Mouse (Mus musculus): Measurements from ENCODE around the gene Lce3f.

Gene Lce3f

GRCm38 (mm10) chr3:92991926-92992325 lies at the start of gene Lce3f:
Gene Lce3f (plus strand): TSS chr3:92992226.
- DNase-seq (ENCODE audit: extremely low spot score, low spot score): no peak

DNA sequence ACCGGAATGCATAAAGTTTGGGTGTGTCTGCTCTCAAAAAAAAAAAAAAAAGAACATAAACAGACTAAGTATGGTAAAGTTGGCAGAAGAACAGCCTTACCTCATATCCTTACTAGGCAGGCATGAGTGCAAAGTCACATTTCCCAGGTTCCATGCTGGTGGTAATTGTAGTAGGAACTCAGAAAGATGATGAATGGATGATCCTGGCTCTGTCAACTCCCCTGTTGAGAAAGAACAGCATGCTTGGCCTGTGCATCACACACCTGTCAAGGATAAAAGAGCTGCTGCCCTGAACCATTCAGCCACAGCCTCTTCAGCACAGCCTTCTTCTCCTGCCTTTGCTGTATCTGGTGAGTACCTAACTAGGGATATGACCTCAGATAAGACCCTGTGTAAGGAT lies 47.8 kb upstream of the Lce3f start, which contains the start of gene Lce3c:
TSS of gene Lce3c (plus strand) at position 301 of the 400 bp plus-strand sequence.
- no peak for DNase-seq (ENCODE audit: extremely low spot score, low spot score)

- no peak for DNase-seq (ENCODE audit: extremely low spot score, low spot score)
Measured at GRCm38 (mm10) chr3:92957090-92957489, 34.9 kb upstream of the Lce3f start, which contains the start of gene Lce3d. Gene Lce3d (plus strand): TSS chr3:92957390.

DNA sequence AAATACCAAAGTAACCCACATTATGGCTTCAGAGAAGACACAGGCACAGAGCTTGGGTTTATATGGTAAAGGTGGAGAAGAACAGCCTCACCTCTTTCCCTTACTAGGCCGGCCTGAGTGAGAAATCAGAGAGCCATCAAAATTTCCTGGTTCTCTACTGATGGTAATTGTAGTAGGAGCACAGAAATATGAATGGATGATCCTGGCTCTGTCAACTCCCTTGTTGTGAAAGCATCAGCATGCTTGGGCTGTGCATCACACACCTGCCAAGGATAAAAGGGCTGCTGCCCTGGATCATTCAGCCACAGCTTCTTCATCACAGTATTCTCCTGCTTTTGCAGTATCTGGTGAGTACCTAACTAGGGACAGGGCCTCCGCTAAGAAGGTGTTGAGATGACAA lies 25.3 kb upstream of the Lce3f start, which contains the start of gene Lce3e:
TSS of gene Lce3e (plus strand) at position 301 of the 400 bp plus-strand sequence.
- no peak for DNase-seq (ENCODE audit: extremely low spot score, low spot score)

- DNase-seq (ENCODE audit: extremely low spot score, low spot score): no peak
Measured at GRCm38 (mm10) chr3:92978484-92978883, 13.5 kb upstream of the Lce3f start.

DNA sequence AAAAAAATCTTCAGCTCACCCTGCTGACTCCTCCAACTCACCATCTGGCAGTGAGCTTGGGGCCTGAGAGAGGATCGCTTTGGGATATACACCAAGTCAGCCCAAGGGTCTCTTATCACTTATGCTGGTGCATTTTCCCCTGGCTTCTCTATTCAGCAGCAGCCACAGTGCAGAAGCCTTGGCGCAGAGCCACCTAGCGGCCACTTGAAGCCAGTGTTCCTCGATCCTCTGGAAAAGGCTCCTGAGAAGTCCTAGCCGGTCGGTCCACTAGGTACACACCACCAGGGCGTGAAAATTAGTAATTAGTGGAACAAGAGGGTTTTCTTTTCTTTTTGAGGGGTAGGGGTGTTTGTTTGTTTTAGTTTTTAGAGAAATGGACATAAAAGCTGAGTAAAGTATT lies 6.7 kb downstream of the Lce3f start:
- DNase-seq (ENCODE audit: extremely low spot score, low spot score): peak; percentile 62

DNA sequence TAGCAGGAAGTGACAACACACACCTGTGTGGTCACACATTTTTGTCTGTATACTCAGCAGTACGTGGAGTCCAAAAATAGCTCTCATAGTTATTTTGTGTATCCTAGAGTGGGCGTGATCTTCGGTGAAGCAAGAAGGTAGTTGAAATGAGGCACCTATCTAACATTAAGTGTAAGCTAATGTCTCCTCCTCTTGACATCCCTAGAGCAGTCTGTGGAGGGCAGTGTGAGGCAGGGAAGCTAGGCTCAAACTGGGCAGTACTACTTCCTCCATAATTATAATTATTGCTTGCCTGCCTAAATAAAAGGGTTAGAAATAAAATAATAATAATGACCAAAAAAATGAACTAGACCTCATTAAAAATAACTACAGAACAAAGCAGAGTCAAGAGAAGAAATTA lies 8.6 kb downstream of the Lce3f start:
- DNase-seq (ENCODE audit: extremely low spot score, low spot score): no peak

GRCm38 (mm10) chr3:93002843-93003242 lies 10.8 kb downstream of the Lce3f start:
- DNase-seq (ENCODE audit: extremely low spot score, low spot score): no peak

GRCm38 (mm10) chr3:93014378-93014801 lies 22.4 kb downstream of the Lce3f start:
- DNase-seq (ENCODE audit: extremely low spot score, low spot score): peak; percentile 79

DNA sequence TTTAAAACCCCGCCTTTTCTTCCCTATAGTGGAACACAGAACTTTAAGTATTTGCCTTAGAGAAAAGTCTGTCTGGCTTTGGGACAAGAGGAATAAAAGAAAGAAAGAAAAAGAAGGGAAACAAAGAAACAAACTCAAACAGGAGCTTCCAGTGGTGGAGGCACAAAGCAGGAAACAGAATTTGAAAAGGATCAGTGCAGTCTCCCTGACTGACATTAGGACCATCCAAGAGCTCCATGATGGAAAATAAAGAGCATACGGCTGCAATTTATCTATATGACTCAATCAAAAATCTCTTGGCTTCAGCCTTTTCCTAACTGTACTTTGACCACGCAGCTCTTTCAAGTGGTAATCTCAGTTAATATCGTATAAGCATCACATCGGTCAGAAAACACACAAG lies 22.8 kb downstream of the Lce3f start:
- no peak for DNase-seq (ENCODE audit: extremely low spot score, low spot score)

DNA sequence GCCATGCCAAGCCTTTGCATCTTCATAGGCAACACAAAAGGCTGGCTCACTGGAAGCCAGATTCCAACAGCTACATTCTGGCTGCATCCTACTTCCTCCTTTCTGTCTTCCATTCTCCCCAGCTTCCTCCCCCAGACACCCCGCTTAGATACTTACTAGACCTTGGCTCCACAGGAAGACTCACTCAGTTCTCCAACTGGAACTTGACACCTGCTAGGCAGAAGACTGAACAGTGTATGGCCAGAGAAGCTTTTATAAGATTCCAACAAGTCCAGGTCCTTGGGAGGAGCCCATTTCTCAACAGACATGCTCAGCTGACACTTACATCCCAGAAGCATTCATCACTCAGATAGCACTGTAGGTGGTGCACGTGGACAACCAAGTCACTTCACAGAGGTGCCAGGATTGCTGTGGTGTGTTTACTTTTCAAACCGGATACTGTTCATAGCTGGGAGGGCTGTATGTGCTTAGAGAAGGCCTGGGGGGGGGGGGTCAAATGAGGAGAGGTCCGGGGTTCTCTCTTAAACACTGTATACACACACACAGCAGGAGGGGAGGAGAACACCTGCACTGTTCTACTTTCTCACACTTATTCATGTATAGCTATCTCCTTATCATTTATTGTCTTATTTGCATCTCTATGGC lies 23.6 kb downstream of the Lce3f start, which contains the start of gene Crct1:
TSS of gene Crct1 (minus strand) at position 228 of the 645 bp plus-strand sequence.
- DNase-seq (ENCODE audit: extremely low spot score, low spot score): peak; percentile 19

DNA sequence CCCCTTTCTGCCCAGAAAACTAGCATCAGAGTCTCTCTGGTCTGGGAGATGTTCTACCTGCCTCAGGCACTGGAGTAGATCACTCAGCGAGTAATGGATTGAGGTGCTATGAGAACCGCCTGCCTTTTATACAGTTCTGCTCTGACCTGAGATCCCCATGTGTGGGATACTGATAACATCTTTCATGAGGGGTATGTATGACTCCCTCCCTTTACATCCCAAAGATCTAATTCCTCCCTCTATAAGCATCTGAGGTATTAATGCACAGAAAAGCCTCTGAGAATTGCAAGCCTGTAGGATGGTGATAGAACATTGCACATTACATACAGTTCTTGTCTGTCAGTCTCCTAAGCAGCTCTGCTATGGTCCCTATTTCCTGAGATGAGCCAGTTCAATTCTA lies 26.9 kb downstream of the Lce3f start, which contains the start of gene Lce1m:
TSS of gene Lce1m (minus strand) at position 101 of the 400 bp plus-strand sequence.
- DNase-seq (ENCODE audit: extremely low spot score, low spot score): no peak

- DNase-seq (ENCODE audit: extremely low spot score, low spot score): no peak
Measured at GRCm38 (mm10) chr3:93021171-93021570, 29.1 kb downstream of the Lce3f start.

- DNase-seq (ENCODE audit: extremely low spot score, low spot score): no peak
Measured at GRCm38 (mm10) chr3:93023411-93024184, 31.6 kb downstream of the Lce3f start.

- no peak for DNase-seq (ENCODE audit: extremely low spot score, low spot score)
Measured at GRCm38 (mm10) chr3:93025486-93025885, 33.5 kb downstream of the Lce3f start.

- DNase-seq (ENCODE audit: extremely low spot score, low spot score): no peak
Measured at GRCm38 (mm10) chr3:93031450-93031849, 39.4 kb downstream of the Lce3f start.
